Mouse (Mus musculus): ENCODE measurements around the gene Nsg2. TPM values are rescaled to one million over a fixed set of nuclear protein-coding genes. Genes with fewer than 3 reads are reported as not detected.

Nsg2 gene
- polyA plus RNA-seq, 1 experiment from 2014 or later, result 0.56 TPM

GRCm38 (mm10) chr11:32087779-32088442 is 87.6 kb downstream of the Nsg2 start:
- no peak overlapping the region for H3K27ac ChIP-seq
- H3K9ac ChIP-seq, result no peak overlapping the region
- no peaks in the 10 kb centered on the region for H3K4me1 ChIP-seq (replicated peaks)
- no peak overlapping the region for H3K4me2 ChIP-seq
- no peaks in the 10 kb centered on the region for H3K9me3 ChIP-seq (replicated peaks)
- WGBS (ENCODE audit: insufficient replicate concordance), result 67% methylated on average over 9 of the region's 9 CpGs
- DNase-seq, result no peak
- H3K36me3 ChIP-seq, result no peaks in the 10 kb centered on the region
- no peaks in the 10 kb centered on the region for H3K27me3 ChIP-seq
- H3K4me3 ChIP-seq (replicated peaks), result no peak overlapping the region
- no peak for ATAC-seq (ENCODE audit: low read depth)

GRCm38 (mm10) chr11:32095793-32096192 is 95.5 kb downstream of the Nsg2 start:
- H3K4me3 ChIP-seq (replicated peaks), result no peak overlapping the region
- 52% methylated on average over 4 of the region's 4 CpGs for WGBS (ENCODE audit: insufficient replicate concordance)

GRCm38 (mm10) chr11:32096346-32096745 is 96.1 kb downstream of the Nsg2 start:
- H3K9me3 ChIP-seq (replicated peaks), result no peaks in the 10 kb centered on the region
- DNase-seq (no peak), ATAC-seq (ENCODE audit: low read depth) (no peak)
- no peak overlapping the region for H3K9ac ChIP-seq
- no peaks in the 10 kb centered on the region for H3K36me3 ChIP-seq
- H3K27me3 ChIP-seq, result no peaks in the 10 kb centered on the region
- H3K4me3 ChIP-seq (replicated peaks), result no peak overlapping the region
- no peaks in the 10 kb centered on the region for H3K4me1 ChIP-seq (replicated peaks)
- no peak overlapping the region for H3K27ac ChIP-seq
- no peak overlapping the region for H3K4me2 ChIP-seq
- 59% methylated on average over 6 of the region's 6 CpGs for WGBS (ENCODE audit: insufficient replicate concordance)

More at GRCm38 (mm10) chr11:32095793-32096192, 95.5 kb downstream of the Nsg2 start:
- no peak overlapping the region for H3K27ac ChIP-seq
- H3K4me1 ChIP-seq (replicated peaks), result no peaks in the 10 kb centered on the region
- DNase-seq, result no peak
- no peaks in the 10 kb centered on the region for H3K36me3 ChIP-seq
- no peaks in the 10 kb centered on the region for H3K9me3 ChIP-seq (replicated peaks)
- no peak overlapping the region for H3K9ac ChIP-seq
- ATAC-seq (ENCODE audit: low read depth), result no peak
- no peaks in the 10 kb centered on the region for H3K27me3 ChIP-seq
- H3K4me2 ChIP-seq, result no peak overlapping the region

GRCm38 (mm10) chr11:32101059-32101632 is 100.9 kb downstream of the Nsg2 start:
- H3K4me1 ChIP-seq (replicated peaks), result peaks cover 6% of the 10 kb centered on the region
- H3K4me3 ChIP-seq (replicated peaks), result no peak overlapping the region
- 50% methylated on average over 3 of the region's 3 CpGs for WGBS (ENCODE audit: insufficient replicate concordance)
- ATAC-seq (ENCODE audit: low read depth), result no peak
- no peaks in the 10 kb centered on the region for H3K9me3 ChIP-seq (replicated peaks)
- DNase-seq, result no peak
- peaks cover 11% of the 10 kb centered on the region for H3K27me3 ChIP-seq
- no peaks in the 10 kb centered on the region for H3K36me3 ChIP-seq
- no peak overlapping the region for H3K9ac ChIP-seq
- no peak overlapping the region for H3K4me2 ChIP-seq
- H3K27ac ChIP-seq, result no peak overlapping the region

- 8% methylated on average over 12 of the region's 12 CpGs for WGBS (ENCODE audit: insufficient replicate concordance)
- DNase-seq (no peak), ATAC-seq (ENCODE audit: low read depth) (no peak)
- Histone ChIP-seq H3K4me2 (peak overlapping the region; percentile 32), H3K36me3 (no peaks in the 10 kb centered on the region), H3K9me3 (replicated peaks) (no peaks in the 10 kb centered on the region), H3K9ac (no peak overlapping the region), H3K4me1 (replicated peaks) (peaks cover 6% of the 10 kb centered on the region), H3K4me3 (replicated peaks) (no peak overlapping the region), H3K27ac (no peak overlapping the region), H3K27me3 (peaks cover 11% of the 10 kb centered on the region)
Observed at GRCm38 (mm10) chr11:32102976-32103375, 102.7 kb downstream of the Nsg2 start.

- Histone ChIP-seq H3K9ac (no peak overlapping the region), H3K4me2 (no peak overlapping the region), H3K4me3 (replicated peaks) (no peak overlapping the region), H3K27ac (no peak overlapping the region), H3K9me3 (replicated peaks) (no peaks in the 10 kb centered on the region), H3K4me1 (replicated peaks) (peaks cover 6% of the 10 kb centered on the region), H3K27me3 (peaks cover 11% of the 10 kb centered on the region), H3K36me3 (no peaks in the 10 kb centered on the region)
- ATAC-seq (ENCODE audit: low read depth) (no peak), DNase-seq (no peak)
- 57% methylated on average over 9 of the region's 9 CpGs for WGBS (ENCODE audit: insufficient replicate concordance)
Observed at GRCm38 (mm10) chr11:32104406-32105116, 104.3 kb downstream of the Nsg2 start.

- Histone ChIP-seq H3K9ac (no peak overlapping the region), H3K4me1 (replicated peaks) (peaks cover 6% of the 10 kb centered on the region), H3K36me3 (no peaks in the 10 kb centered on the region), H3K27ac (no peak overlapping the region), H3K27me3 (peaks cover 11% of the 10 kb centered on the region), H3K4me3 (replicated peaks) (no peak overlapping the region), H3K4me2 (no peak overlapping the region), H3K9me3 (replicated peaks) (no peaks in the 10 kb centered on the region)
- ATAC-seq (ENCODE audit: low read depth), result no peak
- 46% methylated on average over 10 of the region's 10 CpGs for WGBS (ENCODE audit: insufficient replicate concordance)
- no peak for DNase-seq
Observed at GRCm38 (mm10) chr11:32105750-32106646, 105.7 kb downstream of the Nsg2 start.

GRCm38 (mm10) chr11:32106647-32106985 is 106.4 kb downstream of the Nsg2 start:
- H3K27me3 ChIP-seq, result peaks cover 10% of the 10 kb centered on the region
- no peaks in the 10 kb centered on the region for H3K36me3 ChIP-seq
- no peak overlapping the region for H3K4me2 ChIP-seq
- no peak for ATAC-seq (ENCODE audit: low read depth)
- H3K4me1 ChIP-seq (replicated peaks), result peaks cover 6% of the 10 kb centered on the region
- WGBS (ENCODE audit: insufficient replicate concordance), result 74% methylated on average over 4 of the region's 4 CpGs
- DNase-seq, result no peak
- no peaks in the 10 kb centered on the region for H3K9me3 ChIP-seq (replicated peaks)
- H3K9ac ChIP-seq, result no peak overlapping the region
- no peak overlapping the region for H3K27ac ChIP-seq
- H3K4me3 ChIP-seq (replicated peaks), result no peak overlapping the region

- DNase-seq, result no peak
- 55% methylated on average over 8 of the region's 8 CpGs for WGBS (ENCODE audit: insufficient replicate concordance)
Observed at GRCm38 (mm10) chr11:32108441-32108840, 108.2 kb downstream of the Nsg2 start.

More at GRCm38 (mm10) chr11:32108441-32108840, 108.2 kb downstream of the Nsg2 start:
- no peaks in the 10 kb centered on the region for H3K36me3 ChIP-seq
- H3K27ac ChIP-seq, result no peak overlapping the region
- no peaks in the 10 kb centered on the region for H3K9me3 ChIP-seq (replicated peaks)
- no peaks in the 10 kb centered on the region for H3K27me3 ChIP-seq
- no peak for ATAC-seq (ENCODE audit: low read depth)
- H3K4me1 ChIP-seq (replicated peaks), result no peaks in the 10 kb centered on the region
- H3K4me2 ChIP-seq, result no peak overlapping the region
- no peak overlapping the region for H3K4me3 ChIP-seq (replicated peaks)
- no peak overlapping the region for H3K9ac ChIP-seq
